Mouse (Mus musculus) layer of hippocampus, adult 9-10 months (tissue): ENCODE results near the gene Arpc2.

ENCODE experiments used
- DNase-seq: peaks from one replicate; pipeline ENCODE4 v3.0.0; 2022; ENCODE audit warnings: low spot score

Arpc2 gene

GRCm38 (mm10) chr1:74239618-74240017 lies 3.7 kb downstream of the Arpc2 start:
- DNase-seq = no peak

- peak; percentile 61 for DNase-seq
These were observed 4.4 kb downstream of the Arpc2 start for GRCm38 (mm10) chr1:74240311-74240710.

- DNase-seq = no peak
These were observed 4.9 kb downstream of the Arpc2 start for GRCm38 (mm10) chr1:74240832-74241231.

GRCm38 (mm10) chr1:74245525-74245924 lies 9.6 kb downstream of the Arpc2 start:
- no peak for DNase-seq

- no peak for DNase-seq
These were observed 12.9 kb downstream of the Arpc2 start for GRCm38 (mm10) chr1:74248799-74249198.

- DNase-seq = no peak
These were observed 13.6 kb downstream of the Arpc2 start for GRCm38 (mm10) chr1:74249331-74249980.

- DNase-seq = no peak
These were observed 14.2 kb downstream of the Arpc2 start for GRCm38 (mm10) chr1:74250096-74250495.

GRCm38 (mm10) chr1:74255704-74256345 lies 19.9 kb downstream of the Arpc2 start:
- no peak for DNase-seq

GRCm38 (mm10) chr1:74256782-74257181 lies 20.9 kb downstream of the Arpc2 start:
- DNase-seq = no peak

- no peak for DNase-seq
These were observed 26.6 kb downstream of the Arpc2 start for GRCm38 (mm10) chr1:74262510-74262909.

GRCm38 (mm10) chr1:74268750-74269149 lies 32.9 kb downstream of the Arpc2 start:
- DNase-seq = no peak

- DNase-seq = no peak
These were observed 35.8 kb downstream of the Arpc2 start for GRCm38 (mm10) chr1:74271659-74272058.

- no peak for DNase-seq
These were observed 39.1 kb downstream of the Arpc2 start for GRCm38 (mm10) chr1:74275015-74275414.

GRCm38 (mm10) chr1:74277041-74277440 lies 41.2 kb downstream of the Arpc2 start:
- no peak for DNase-seq

- DNase-seq = no peak
These were observed 42.1 kb downstream of the Arpc2 start for GRCm38 (mm10) chr1:74277883-74278537.

- no peak for DNase-seq
These were observed 42.7 kb downstream of the Arpc2 start, which contains the start of gene Gpbar1 for GRCm38 (mm10) chr1:74278538-74278937. Gene Gpbar1, plus strand, starts transcription at chr1:74278550.

- DNase-seq = no peak
These were observed 43.1 kb downstream of the Arpc2 start for GRCm38 (mm10) chr1:74278988-74279387.

GRCm38 (mm10) chr1:74280591-74281325 lies 44.9 kb downstream of the Arpc2 start:
- no peak for DNase-seq

GRCm38 (mm10) chr1:74281372-74281771 lies 45.5 kb downstream of the Arpc2 start:
- DNase-seq = no peak

GRCm38 (mm10) chr1:74281886-74282285 lies 46.0 kb downstream of the Arpc2 start:
- no peak for DNase-seq

GRCm38 (mm10) chr1:74282896-74283625 lies 47.2 kb downstream of the Arpc2 start:
- DNase-seq = no peak
